Mouse (Mus musculus) forebrain, embryonic 11.5 days (tissue): Measurements from ENCODE around the gene Vps37b. TPM values are rescaled to one million over a fixed set of nuclear protein-coding genes. Genes with fewer than 3 reads are reported as not detected.
A peak's percentile ranks its signal among the peaks of the same experiment; 100 is the strongest.

Experiments
- ATAC-seq: fragments of 200-750 bp; cut with Nextera tagmentation; replicated peaks from 2 replicates; pipeline ENCODE4 v1.8.0; 2017; ENCODE audit warnings: moderate TSS enrichment; ENCODE audit not compliant: low FRiP score
- DNase-seq: peaks from one replicate; pipeline ENCODE4 v3.0.0-alpha.2; 2017; ENCODE audit warnings: low spot score
- H3K27ac ChIP-seq: fragments of 300-500 bp; sonication (generic); 2 replicates; pipeline ENCODE4 v1.5.1; 2014; ENCODE audit warnings: low read depth, low read length
- H3K27me3 ChIP-seq: fragments of 300-500 bp; sonication (generic); 2 replicates; pipeline ENCODE4 v1.6.1; 2014; ENCODE audit warnings: mild to moderate bottlenecking, low read length, mixed read lengths; ENCODE audit not compliant: control insufficient read depth, insufficient read depth
- H3K36me3 ChIP-seq: fragments of 300-500 bp; sonication (generic); 2 replicates; pipeline ENCODE4 v1.6.1; 2014; ENCODE audit warnings: mild to moderate bottlenecking, low read length, moderate library complexity, mixed read lengths; ENCODE audit not compliant: control insufficient read depth, insufficient read depth
- H3K4me1 ChIP-seq: fragments of 300-500 bp; sonication (generic); replicated peaks from 2 replicates; pipeline ENCODE4 v1.6.1; 2014; ENCODE audit warnings: low read length, mixed read lengths; ENCODE audit not compliant: control insufficient read depth, insufficient read depth
- H3K4me2 ChIP-seq: fragments of 300-500 bp; sonication (generic); 2 replicates; pipeline ENCODE4 v1.6.1; 2014; ENCODE audit warnings: low read depth, mild to moderate bottlenecking, low read length, moderate library complexity, mixed read lengths; ENCODE audit not compliant: severe bottlenecking
- H3K4me3 ChIP-seq: fragments of 300-500 bp; sonication (generic); 2 replicates; pipeline ENCODE4 v1.5.1; 2014; ENCODE audit warnings: low read depth, low read length
- H3K9ac ChIP-seq: fragments of 300-500 bp; sonication (generic); 2 replicates; pipeline ENCODE4 v1.6.1; 2014; ENCODE audit warnings: low read length
- H3K9me3 ChIP-seq: fragments of 300-500 bp; sonication (generic); 2 replicates; pipeline ENCODE4 v1.6.1; 2016; ENCODE audit warnings: low read length, mixed read lengths; ENCODE audit not compliant: control insufficient read depth
- WGBS: fragments of 180-500 bp; shearing (Covaris S2); extraction: QIAGEN DNeasy Blood & Tissue Kit; methylation state at CpG from one replicate; pipeline ENCODE4 v1.1.7; 2014; 5-methylcytosine and 5-hydroxymethylcytosine counted together
- polyA plus RNA-seq: library from polyadenylated mRNA; unstranded; fragments of >200 nt; fragmentation: Nextera tagmentation; extraction: Ambion mirVana; gene quantifications from 2 replicates; pipeline ENCODE4 v1.2.1, GENCODE M21; 2014

The Vps37b gene
- polyA plus RNA-seq, 1 experiment from 2014 or later, result 60.2 TPM

GRCm38 (mm10) chr5:123998370-123998769, 33.7 kb downstream of the Vps37b start:
- H3K9me3 ChIP-seq, result no peaks in the 10 kb centered on the region

GRCm38 (mm10) chr5:123997811-123998210, 34.3 kb downstream of the Vps37b start:
- Histone ChIP-seq H3K4me1 (no peaks in the 10 kb centered on the region), H3K27me3 (no peaks in the 10 kb centered on the region), H3K27ac (no peak overlapping the region), H3K9me3 (no peaks in the 10 kb centered on the region), H3K36me3 (no peaks in the 10 kb centered on the region), H3K4me3 (no peak overlapping the region), H3K4me2 (no peak overlapping the region), H3K9ac (no peak overlapping the region)
- 86% methylated on average over 16 of the region's 16 CpGs for WGBS
- ATAC-seq (no peak), DNase-seq (no peak)

More at GRCm38 (mm10) chr5:123998370-123998769, 33.7 kb downstream of the Vps37b start:
- no peak overlapping the region for H3K4me2 ChIP-seq
- H3K9ac ChIP-seq, result no peak overlapping the region
- no peak for ATAC-seq
- H3K36me3 ChIP-seq, result no peaks in the 10 kb centered on the region
- H3K27ac ChIP-seq, result no peak overlapping the region
- no peak for DNase-seq
- WGBS, result 90% methylated on average over 10 of the region's 10 CpGs
- no peaks in the 10 kb centered on the region for H3K4me1 ChIP-seq
- no peak overlapping the region for H3K4me3 ChIP-seq
- no peaks in the 10 kb centered on the region for H3K27me3 ChIP-seq

DNA sequence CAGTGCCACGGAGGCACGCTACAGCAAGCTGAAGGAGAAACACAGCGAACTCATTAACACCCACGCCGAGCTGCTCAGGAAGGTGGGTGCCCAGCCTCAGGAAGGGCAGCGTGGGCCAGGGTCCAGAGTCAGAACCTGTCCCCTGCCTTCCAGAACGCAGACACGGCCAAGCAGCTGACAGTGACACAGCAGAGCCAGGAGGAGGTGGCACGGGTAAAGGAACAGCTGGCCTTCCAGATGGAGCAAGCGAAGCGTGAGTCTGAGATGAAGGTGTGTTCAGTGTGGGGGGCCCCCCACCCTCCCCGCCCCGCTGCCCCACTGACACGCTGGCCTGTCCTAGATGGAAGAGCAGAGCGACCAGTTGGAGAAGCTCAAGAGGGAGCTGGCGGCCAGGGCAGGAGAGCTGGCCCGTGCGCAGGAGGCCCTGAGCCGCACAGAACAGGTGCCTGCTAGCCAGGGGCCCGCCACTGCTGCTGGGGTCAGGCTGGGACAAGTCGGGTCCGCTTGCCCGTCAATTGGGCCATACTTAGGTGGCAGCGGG, 34.8 kb downstream of the Vps37b start:
- no peak overlapping the region for H3K9ac ChIP-seq
- no peak for ATAC-seq

GRCm38 (mm10) chr5:123996695-123997094, 35.4 kb downstream of the Vps37b start:
- WGBS, result 92% methylated on average over 14 of the region's 14 CpGs
- no peak for DNase-seq
- H3K9ac ChIP-seq, result no peak overlapping the region
- H3K36me3 ChIP-seq, result no peaks in the 10 kb centered on the region
- H3K4me3 ChIP-seq, result no peak overlapping the region
- no peaks in the 10 kb centered on the region for H3K9me3 ChIP-seq
- no peak overlapping the region for H3K4me2 ChIP-seq
- no peak for ATAC-seq
- H3K4me1 ChIP-seq, result no peaks in the 10 kb centered on the region
- no peak overlapping the region for H3K27ac ChIP-seq
- H3K27me3 ChIP-seq, result no peaks in the 10 kb centered on the region

More for the DNA sequence above, 34.8 kb downstream of the Vps37b start:
- DNase-seq, result no peak
- H3K36me3 ChIP-seq, result no peaks in the 10 kb centered on the region
- no peak overlapping the region for H3K4me3 ChIP-seq
- no peak overlapping the region for H3K27ac ChIP-seq
- WGBS, result 88% methylated on average over 24 of the region's 24 CpGs
- H3K4me1 ChIP-seq, result no peaks in the 10 kb centered on the region
- H3K9me3 ChIP-seq, result no peaks in the 10 kb centered on the region
- no peak overlapping the region for H3K4me2 ChIP-seq
- H3K27me3 ChIP-seq, result no peaks in the 10 kb centered on the region

GRCm38 (mm10) chr5:123996194-123996593, 35.9 kb downstream of the Vps37b start:
- no peak for DNase-seq
- no peak overlapping the region for H3K4me2 ChIP-seq
- H3K27ac ChIP-seq, result no peak overlapping the region
- WGBS, result 87% methylated on average over 10 of the region's 10 CpGs
- no peak overlapping the region for H3K4me3 ChIP-seq
- H3K36me3 ChIP-seq, result no peaks in the 10 kb centered on the region
- no peak overlapping the region for H3K9ac ChIP-seq
- ATAC-seq, result no peak
- no peaks in the 10 kb centered on the region for H3K27me3 ChIP-seq
- H3K9me3 ChIP-seq, result no peaks in the 10 kb centered on the region
- no peaks in the 10 kb centered on the region for H3K4me1 ChIP-seq

DNA sequence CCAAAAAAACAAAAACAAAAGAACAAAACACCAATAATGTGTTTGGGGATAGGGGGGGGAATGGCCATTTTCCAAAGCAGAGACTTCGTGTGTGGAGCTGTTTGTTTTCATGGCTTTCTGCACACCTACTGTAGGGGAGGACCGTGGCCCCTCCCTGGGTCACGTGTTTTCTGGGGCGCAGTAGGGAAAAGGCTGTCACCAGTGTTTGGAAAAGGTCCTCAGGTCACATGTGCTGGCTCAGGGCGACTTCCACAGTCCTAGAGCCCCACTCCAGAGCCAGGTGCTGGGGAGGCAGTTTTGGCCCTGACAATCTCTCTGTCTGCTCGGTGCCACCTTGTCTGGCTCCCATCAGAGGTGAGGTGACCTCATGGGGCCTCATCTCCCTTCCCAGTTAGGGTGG, 36.7 kb downstream of the Vps37b start:
- H3K4me1 ChIP-seq, result no peaks in the 10 kb centered on the region
- DNase-seq, result no peak
- no peak overlapping the region for H3K4me2 ChIP-seq
- H3K27ac ChIP-seq, result no peak overlapping the region
- H3K36me3 ChIP-seq, result no peaks in the 10 kb centered on the region
- 86% methylated on average over 6 of the region's 6 CpGs for WGBS
- H3K27me3 ChIP-seq, result no peaks in the 10 kb centered on the region
- H3K9me3 ChIP-seq, result no peaks in the 10 kb centered on the region
- no peak for ATAC-seq
- H3K9ac ChIP-seq, result no peak overlapping the region
- H3K4me3 ChIP-seq, result no peak overlapping the region

DNA sequence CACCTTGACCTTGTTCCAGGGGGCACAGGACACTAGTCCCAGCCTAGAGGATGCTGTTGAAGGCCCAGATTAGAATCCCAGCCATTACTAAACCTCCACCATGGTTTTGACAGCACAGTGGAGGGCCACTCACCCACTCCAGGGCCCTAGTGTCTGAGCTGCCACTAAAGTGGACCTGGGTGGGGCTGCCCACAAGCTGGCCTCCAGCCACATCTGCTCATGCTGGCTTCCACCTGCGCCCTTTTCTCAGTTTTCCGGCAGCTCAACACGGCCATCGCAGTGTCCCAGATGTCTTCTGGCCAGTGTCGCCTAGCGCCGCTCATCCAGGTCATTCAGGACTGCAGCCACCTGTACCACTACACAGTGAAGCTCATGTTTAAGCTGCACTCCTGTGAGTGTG, 37.6 kb downstream of the Vps37b start:
- no peak overlapping the region for H3K27ac ChIP-seq
- ATAC-seq (no peak), DNase-seq (no peak)
- H3K4me1 ChIP-seq, result no peaks in the 10 kb centered on the region
- H3K36me3 ChIP-seq, result no peaks in the 10 kb centered on the region
- H3K27me3 ChIP-seq, result no peaks in the 10 kb centered on the region
- H3K4me2 ChIP-seq, result no peak overlapping the region
- H3K4me3 ChIP-seq, result no peak overlapping the region
- H3K9ac ChIP-seq, result no peak overlapping the region
- WGBS, result 98% methylated on average over 7 of the region's 7 CpGs
- no peaks in the 10 kb centered on the region for H3K9me3 ChIP-seq

DNA sequence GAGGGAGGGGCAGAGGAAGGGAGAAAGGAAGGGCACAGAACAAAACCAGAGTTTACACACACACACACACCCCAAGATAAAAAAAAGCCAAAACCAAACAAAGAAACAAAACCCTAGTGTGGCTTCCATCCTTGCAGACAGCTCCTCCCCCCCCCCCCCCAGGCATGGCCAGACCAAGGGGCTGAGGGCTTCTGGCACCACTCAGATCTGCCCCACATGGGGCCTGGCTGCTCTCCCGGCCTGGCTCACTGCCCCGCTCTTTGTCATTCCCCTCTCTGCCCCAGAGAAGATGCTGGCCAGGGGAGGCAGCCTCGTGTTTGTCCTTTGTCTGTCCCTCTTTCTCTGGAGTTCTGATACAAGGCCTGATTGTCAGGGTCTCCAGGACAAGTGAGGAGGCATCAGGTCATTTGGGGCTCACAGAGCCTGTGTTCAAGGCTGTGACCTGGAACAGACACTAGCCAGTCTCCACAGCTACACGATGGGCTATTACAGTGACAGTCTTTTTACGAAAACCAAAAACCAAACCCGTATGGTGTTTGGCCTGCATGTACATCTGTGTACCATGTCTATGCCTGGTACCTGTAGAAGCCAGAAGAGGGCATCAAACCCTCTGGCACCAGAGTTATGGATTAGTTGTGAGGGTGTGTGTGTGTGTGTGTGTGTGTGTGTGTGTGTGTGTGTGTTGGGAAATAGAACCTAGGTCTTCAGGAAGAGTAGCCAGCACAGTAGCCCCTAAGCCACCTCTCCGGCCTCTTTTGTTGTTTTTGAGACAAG, 38.6 kb downstream of the Vps37b start:
- Histone ChIP-seq H3K9me3 (no peaks in the 10 kb centered on the region), H3K36me3 (no peaks in the 10 kb centered on the region), H3K27ac (no peak overlapping the region), H3K4me2 (no peak overlapping the region), H3K9ac (no peak overlapping the region), H3K27me3 (no peaks in the 10 kb centered on the region), H3K4me3 (no peak overlapping the region), H3K4me1 (no peaks in the 10 kb centered on the region)
- no peak for DNase-seq
- ATAC-seq, result no peak
- 69% methylated on average over 7 of the region's 7 CpGs for WGBS

GRCm38 (mm10) chr5:123992794-123993193, 39.3 kb downstream of the Vps37b start:
- Histone ChIP-seq H3K27ac (no peak overlapping the region), H3K27me3 (no peaks in the 10 kb centered on the region), H3K4me2 (no peak overlapping the region), H3K4me1 (no peaks in the 10 kb centered on the region), H3K9me3 (no peaks in the 10 kb centered on the region), H3K4me3 (no peak overlapping the region), H3K9ac (no peak overlapping the region), H3K36me3 (no peaks in the 10 kb centered on the region)
- 33% methylated on average over 5 of the region's 5 CpGs for WGBS
- DNase-seq, result peak; percentile 87
- ATAC-seq, result peak; percentile 44; the same call in 1 of the 2 replicates
